Mouse (Mus musculus) inflammation-experienced regulatory T-cells, adult 6 months (primary cell): ENCODE data around the gene Cep68. TPM values are rescaled to one million over a fixed set of nuclear protein-coding genes. Genes with fewer than 3 reads are reported as not detected.

Experiments used
- ATAC-seq: one replicate; pipeline ENCODE4 v1.8.0; 2017
- polyA plus RNA-seq, 3 experiments: library from polyadenylated mRNA; unstranded; fragments of 100-300 nt; shearing (Covaris generic); gene quantifications; one replicate each; pipeline ENCODE4 v1.2.1; 2017

Gene Cep68
- polyA plus RNA-seq, 3 experiments from 2014 or later: 9.9 to 15.0 (median 10.6) TPM

DNA sequence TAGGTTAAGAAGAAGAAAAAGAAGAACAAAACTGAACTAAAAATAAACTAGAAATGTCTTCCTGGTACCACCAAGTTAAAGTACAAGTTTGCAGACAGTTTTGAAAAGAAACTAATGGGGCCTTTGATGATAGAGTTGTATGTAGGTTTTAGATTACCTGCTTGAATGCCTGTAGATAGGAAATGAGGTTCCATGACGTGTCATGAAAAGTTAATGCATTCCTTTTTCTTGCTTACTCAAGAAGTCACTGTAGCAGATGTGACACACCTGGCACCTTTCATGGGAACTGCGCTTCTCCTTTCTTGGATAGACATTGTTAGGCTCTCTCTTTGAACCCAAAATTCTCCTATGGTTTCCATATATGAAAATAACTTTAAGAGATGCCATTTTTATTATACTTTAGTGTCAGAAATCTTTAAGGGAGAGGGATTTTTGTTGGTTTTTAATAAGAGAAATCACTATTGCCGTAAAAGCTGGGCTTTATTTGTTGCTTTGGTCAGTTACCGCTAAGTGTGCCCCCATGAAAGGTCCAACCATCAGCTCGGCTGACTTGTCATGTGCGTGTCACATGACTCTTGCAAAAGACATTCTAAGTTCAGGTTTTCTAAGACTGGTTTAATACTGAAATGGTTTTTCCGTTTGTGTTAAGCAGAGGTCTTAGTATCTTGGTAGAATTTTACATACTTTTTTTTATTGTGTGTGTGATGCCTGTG lies 46.8 kb downstream of the Cep68 start:
- peak; percentile 13 for ATAC-seq

DNA sequence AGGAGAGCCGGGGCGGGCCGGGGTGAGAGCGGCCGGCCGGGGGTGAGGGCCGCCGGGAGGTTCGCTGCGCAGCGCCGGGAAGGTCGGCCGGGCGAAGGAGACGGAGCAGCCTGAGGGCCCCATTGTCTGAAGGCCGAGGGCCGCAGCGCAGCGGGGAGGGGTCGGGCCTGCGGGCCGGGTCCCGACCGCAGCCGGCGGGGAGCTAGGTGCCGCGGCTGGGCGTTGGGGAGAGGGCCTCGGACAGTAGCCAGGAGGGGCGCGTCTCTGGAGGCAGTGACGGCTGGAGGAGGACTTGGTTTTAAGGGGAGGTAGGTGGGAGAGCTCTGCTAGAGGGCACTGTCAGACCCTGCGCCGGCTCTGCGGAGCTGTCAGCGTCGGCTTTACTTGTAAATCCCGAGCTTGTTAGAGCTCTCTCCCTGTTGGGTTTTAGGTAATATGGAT lies 47.5 kb downstream of the Cep68 start:
- ATAC-seq: no peak

DNA sequence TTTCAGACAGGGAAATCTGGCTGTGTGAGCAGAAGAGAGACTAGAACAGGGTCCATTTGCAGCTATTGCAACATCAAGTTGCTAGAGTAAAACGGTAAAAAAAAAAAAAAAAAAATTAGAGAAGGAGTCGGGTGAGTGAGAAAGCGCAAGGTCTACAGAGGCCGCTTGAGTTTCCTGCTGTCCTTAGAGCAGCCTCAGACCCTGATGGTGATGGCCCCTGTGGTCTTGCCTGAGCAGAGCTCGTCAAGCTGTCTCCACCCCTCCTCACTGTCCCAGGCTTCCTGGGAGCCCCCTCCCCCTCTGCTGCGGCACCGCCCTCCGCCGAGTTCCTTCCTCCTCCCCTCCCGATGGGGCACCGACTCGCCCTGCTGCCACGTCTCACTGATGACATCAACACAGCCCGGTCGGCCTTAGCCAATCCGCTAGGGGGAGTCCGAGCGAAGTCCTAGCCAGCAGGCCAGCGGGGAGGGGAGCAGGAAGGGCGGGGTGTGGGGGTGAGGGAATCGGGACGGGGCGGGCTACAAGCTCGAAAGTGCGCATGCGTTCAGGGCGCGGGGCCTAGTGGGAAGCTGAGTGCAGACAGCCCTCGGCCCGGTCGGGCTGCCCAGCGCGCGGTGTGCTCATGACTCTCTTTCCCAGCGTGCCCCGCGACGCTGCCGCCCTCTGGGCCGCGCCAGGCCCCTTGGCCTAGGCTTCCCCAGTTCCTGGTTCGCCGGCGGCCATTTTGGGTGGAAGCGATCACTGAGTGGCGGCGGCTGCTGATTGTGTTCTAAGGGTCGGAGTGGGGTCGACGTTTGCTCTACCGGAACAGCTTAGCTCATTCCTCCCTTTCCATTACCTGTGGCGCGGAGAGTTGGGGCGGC lies 48.3 kb downstream of the Cep68 start, which contains the start of gene Rab1a:
TSS of gene Rab1a (plus strand) at position 720 of the 863 bp plus-strand sequence.
- peak; percentile 91 for ATAC-seq

DNA sequence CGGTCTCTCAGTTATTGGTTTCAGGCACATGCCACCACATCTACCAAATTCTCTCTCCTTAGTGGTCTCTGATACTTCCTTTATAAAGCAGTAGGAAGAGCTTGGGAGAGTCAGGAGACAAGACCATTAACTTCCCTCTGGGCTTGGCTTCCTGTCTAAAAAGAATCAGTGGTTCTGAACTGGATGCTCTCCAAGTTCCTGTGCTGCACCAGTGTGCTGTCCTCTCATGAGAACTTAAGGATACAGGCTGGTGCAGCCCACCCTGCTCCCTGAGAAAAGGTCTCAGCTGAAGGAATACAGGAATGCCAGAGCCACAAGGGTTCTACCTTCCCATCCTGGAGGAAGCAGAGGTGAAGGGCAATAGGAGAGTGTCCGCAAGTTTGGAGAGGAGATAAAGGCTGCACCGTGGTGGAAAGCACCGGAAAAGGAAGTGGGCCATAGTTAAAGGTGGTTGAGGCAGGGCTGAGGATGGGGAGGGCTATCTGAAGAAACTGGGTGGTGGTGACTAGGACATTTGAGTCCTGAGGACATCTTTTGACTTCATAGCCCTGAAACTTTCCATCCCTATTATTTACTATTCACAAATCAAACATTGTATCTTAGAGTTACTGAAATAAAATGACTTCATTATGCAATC lies 56.0 kb downstream of the Cep68 start:
- ATAC-seq: no peak

DNA sequence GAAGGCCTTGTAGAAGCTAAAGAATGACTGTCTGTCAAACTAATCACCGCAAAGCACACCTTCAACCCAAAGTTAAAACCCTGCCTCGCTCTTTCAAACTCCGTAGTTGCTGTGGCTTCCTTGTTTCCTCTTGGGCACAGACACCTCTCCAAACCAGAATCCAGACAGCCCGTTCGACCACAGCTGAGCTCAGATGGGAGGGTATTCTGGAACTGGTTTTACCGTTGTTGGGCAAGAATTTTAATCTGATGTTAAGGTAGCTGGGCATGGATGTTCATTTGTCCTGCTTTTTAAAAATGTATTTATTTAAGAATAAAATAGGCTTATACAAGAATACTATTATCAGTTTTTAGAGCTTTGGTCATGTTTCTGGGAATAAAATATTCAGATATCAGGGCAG lies 62.0 kb downstream of the Cep68 start:
- no peak for ATAC-seq

Other genes starting within 250 kb of the Cep68 start
- 100 to 1,000 TPM; 447 to 709 (median 528) TPM for gene Actr2, start 136.5 kb downstream of the Cep68 start, polyA plus RNA-seq
- 100 to 1,000 TPM in 1 of 3 experiments, 10 to 100 TPM in 2; 84.7 to 147 (median 85.4) TPM for gene Rab1a, start 48.0 kb downstream of the Cep68 start, polyA plus RNA-seq
- gene Slc1a4, start 83.3 kb upstream of the Cep68 start, polyA plus RNA-seq: under 1 TPM; 0.13 to 0.50 (median 0.34) TPM